Mouse (Mus musculus) C2C12 (cell line): ENCODE data around the gene Gm20388.

Source experiments
- CTCF ChIP-seq: IDR thresholded peaks from one replicate; pipeline ENCODE4 v1.5.1; 2011; ENCODE audit not compliant: control insufficient read depth, insufficient read depth, insufficient read length
- MYOD1 ChIP-seq: IDR thresholded peaks from one replicate; pipeline ENCODE4 v1.6.1; 2011; ENCODE audit warnings: low read depth; ENCODE audit not compliant: control insufficient read depth, insufficient read length
- MYOG ChIP-seq: IDR thresholded peaks from one replicate; pipeline ENCODE4 v1.6.1; 2011; ENCODE audit not compliant: control insufficient read depth, insufficient read length; ENCODE audit errors: extremely low read depth

DNA sequence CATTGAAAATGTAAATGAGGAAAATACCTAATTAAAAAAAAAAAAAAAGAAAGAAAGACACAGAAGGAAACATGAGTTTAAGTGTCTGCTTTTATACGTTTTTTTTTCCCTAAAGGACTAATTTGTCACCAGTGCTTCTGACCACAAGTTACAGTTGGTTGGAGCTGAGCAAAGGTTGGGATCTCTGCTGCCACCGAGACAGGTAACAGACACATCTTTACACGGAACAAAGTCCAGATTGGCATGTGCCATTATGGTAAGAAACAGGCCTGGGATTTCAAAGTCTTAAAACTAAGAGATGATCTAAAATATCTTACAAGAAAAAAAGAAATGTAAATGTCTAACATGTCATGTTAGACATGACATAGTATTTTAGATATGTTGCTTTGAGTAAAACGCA lies 3136.1 kb downstream of the Gm20388 start:
- no peak for TF ChIP-seq CTCF
- no peak for TF ChIP-seq MYOD1
- TF ChIP-seq MYOG, result no peak
